Mouse (Mus musculus): Measurements from ENCODE around the gene Kiss1r. TPM values are rescaled to one million over a fixed set of nuclear protein-coding genes. Genes with fewer than 3 reads are reported as not detected.

Gene Kiss1r
- polyA plus RNA-seq, 1 experiment from 2014 or later = 2.1 TPM

DNA sequence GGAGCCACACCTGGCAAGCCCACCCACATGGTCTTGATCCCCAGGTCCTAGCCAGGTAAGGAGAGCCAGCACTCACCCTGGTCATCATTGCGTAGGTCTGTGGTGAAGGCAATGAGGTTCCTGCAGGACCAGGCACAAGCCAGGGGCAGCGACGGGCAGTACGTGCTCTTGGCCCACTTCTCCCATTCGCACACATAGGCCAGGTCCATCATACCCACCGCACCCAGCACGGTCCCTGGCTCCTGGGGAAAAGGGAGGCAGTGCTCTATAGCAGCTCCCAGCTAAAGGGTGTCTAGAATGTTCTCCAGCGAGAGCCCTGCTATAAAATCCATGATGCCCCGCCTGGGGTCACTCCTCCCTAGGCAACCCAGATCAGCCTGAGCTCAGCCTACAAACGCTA lies 9.4 kb upstream of the Kiss1r start:
- Histone ChIP-seq H3K36me3 (peaks cover 64% of the 10 kb centered on the region), H3K9ac (no peak overlapping the region), H3K4me1 (replicated peaks) (peaks cover 14% of the 10 kb centered on the region), H3K27me3 (0 out of 2 replicates have a peak, but pooled peaks cover 5% of the 10 kb centered on the region), H3K4me3 (no peak overlapping the region), H3K9me3 (no peaks in the 10 kb centered on the region), H3K4me2 (no peak overlapping the region), H3K27ac (no peak overlapping the region)
- 94% methylated on average over 10 of the region's 10 CpGs for WGBS
- ATAC-seq (ENCODE audit: low FRiP score) = no peak

GRCm38 (mm10) chr10:79908167-79909091 lies 8.3 kb upstream of the Kiss1r start, which contains the start of gene Med16:
Gene Med16 (minus strand): TSS chr10:79908923.
- Histone ChIP-seq H3K4me3 (peak within 1 kb of the TSS; percentile 63), H3K27me3 (no peaks in the 10 kb centered on the region), H3K9ac (peak within 1 kb of the TSS; percentile 85), H3K36me3 (peaks cover 61% of the 10 kb centered on the region), H3K4me1 (replicated peaks) (peaks cover 14% of the 10 kb centered on the region), H3K9me3 (no peaks in the 10 kb centered on the region), H3K4me2 (peak within 1 kb of the TSS; percentile 53), H3K27ac (peak within 1 kb of the TSS; percentile 98)
- WGBS = 2% methylated on average over 52 of the region's 52 CpGs
- ATAC-seq (ENCODE audit: low FRiP score) = peak; percentile 92

GRCm38 (mm10) chr10:79909092-79909922 lies 7.5 kb upstream of the Kiss1r start:
- H3K4me2 ChIP-seq = peak overlapping the region; percentile 53
- peak; percentile 50 for ATAC-seq (ENCODE audit: low FRiP score)
- WGBS = 25% methylated on average over 14 of the region's 14 CpGs

DNA sequence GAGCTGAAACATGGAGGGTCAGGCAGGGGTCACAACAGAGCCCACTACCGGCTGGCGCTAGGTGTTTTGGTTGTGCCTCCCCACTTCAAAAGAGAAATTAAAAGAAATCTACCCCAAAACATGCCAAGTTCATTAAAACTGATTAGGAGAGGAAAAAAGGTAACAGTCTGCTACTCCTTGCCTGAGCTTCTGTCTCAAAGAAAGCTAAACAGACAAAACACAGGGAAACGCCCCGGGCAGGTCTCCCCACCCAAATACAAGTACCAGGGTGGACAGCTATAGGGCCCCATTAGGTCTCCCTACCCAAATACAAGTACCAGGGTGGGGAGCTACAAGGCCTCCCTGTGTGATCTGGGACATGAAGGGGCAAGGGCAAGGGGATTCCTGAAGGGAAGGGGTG lies 6.2 kb upstream of the Kiss1r start, which contains the start of gene Gm26602:
Gene Gm26602 (plus strand): TSS at position 301 of the 400 bp plus-strand sequence.
- ATAC-seq (ENCODE audit: low FRiP score) = no peak

More at GRCm38 (mm10) chr10:79909092-79909922, 7.5 kb upstream of the Kiss1r start:
- Histone ChIP-seq H3K27ac (peak overlapping the region; percentile 98), H3K27me3 (no peaks in the 10 kb centered on the region), H3K36me3 (peaks cover 54% of the 10 kb centered on the region), H3K4me1 (replicated peaks) (peaks cover 20% of the 10 kb centered on the region), H3K9me3 (no peaks in the 10 kb centered on the region), H3K4me3 (peak overlapping the region; percentile 63), H3K9ac (peak overlapping the region; percentile 64)

GRCm38 (mm10) chr10:79912412-79912811 lies 4.4 kb upstream of the Kiss1r start:
- H3K4me1 ChIP-seq (replicated peaks) = peaks cover 44% of the 10 kb centered on the region
- H3K27me3 ChIP-seq = peaks cover 3% of the 10 kb centered on the region
- no peak overlapping the region for H3K4me3 ChIP-seq
- no peak overlapping the region for H3K9ac ChIP-seq
- no peak overlapping the region for H3K4me2 ChIP-seq
- no peak for ATAC-seq (ENCODE audit: low FRiP score)
- no peak overlapping the region for H3K27ac ChIP-seq
- 67% methylated on average over 20 of the region's 20 CpGs for WGBS
- peaks cover 29% of the 10 kb centered on the region for H3K36me3 ChIP-seq
- H3K9me3 ChIP-seq = no peaks in the 10 kb centered on the region

More for the DNA sequence above, 6.2 kb upstream of the Kiss1r start, which contains the start of gene Gm26602:
- peak within 1 kb of the TSS; percentile 22; the same call in 1 of the 2 replicates for H3K4me3 ChIP-seq
- peaks cover 43% of the 10 kb centered on the region for H3K36me3 ChIP-seq
- no peaks in the 10 kb centered on the region for H3K27me3 ChIP-seq
- no peaks in the 10 kb centered on the region for H3K9me3 ChIP-seq
- peak within 1 kb of the TSS; percentile 98 for H3K27ac ChIP-seq
- H3K4me2 ChIP-seq = 0 out of 2 replicates have a peak within 1 kb of the TSS, but pooled peaks have one; percentile 53
- peak within 1 kb of the TSS; percentile 64; the same call in 1 of the 2 replicates for H3K9ac ChIP-seq
- WGBS = 95% methylated on average over 4 of the region's 4 CpGs
- peaks cover 32% of the 10 kb centered on the region for H3K4me1 ChIP-seq (replicated peaks)

DNA sequence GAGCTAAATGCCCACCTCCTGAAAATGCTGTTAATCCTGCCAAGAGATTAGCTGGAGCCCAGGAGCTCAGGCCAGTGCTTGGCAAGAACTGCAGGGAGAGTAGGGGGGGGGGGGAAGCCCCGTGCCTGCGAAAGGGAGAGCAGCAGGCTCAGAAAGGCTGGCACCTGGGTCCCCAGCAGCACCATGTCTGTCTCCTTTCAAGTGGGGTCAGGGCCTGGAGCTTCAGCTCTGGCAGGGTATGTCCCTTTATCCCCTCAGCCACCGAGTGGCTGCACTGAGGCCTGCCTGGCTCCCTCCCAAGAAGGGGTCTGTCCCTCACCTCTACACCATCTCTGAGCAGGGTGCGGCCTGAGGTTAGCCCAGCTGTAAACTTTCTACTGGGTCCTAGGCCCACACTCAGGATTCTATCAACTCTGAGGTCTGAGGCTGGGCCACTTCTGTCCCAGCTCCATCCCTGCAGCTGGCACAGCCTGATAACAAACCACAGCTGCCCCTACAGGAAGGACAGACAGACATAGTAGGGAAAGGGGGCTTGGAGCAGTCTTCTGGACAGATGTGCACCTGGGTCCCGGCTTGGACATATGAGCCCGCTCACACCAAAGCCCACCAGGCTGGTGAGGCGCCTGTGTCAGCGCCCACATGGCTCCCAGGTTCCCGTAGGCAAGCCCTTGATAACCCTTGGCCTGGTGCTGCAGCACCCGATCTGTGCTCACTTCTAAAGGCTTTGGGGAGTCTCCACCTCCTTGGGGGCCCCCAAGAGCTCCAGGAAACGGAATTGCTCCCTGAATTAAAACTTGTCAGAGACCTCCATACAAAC lies 2.4 kb upstream of the Kiss1r start:
- 76% methylated on average over 11 of the region's 11 CpGs for WGBS
- Histone ChIP-seq H3K27ac (0 out of 2 replicates have a peak overlapping the region, but pooled peaks have one; percentile 18), H3K27me3 (peaks cover 22% of the 10 kb centered on the region), H3K4me3 (no peak overlapping the region), H3K4me2 (no peak overlapping the region), H3K4me1 (replicated peaks) (peaks cover 50% of the 10 kb centered on the region), H3K9ac (peak overlapping the region; percentile 53), H3K36me3 (peaks cover 29% of the 10 kb centered on the region), H3K9me3 (no peaks in the 10 kb centered on the region)
- no peak for ATAC-seq (ENCODE audit: low FRiP score)

- Histone ChIP-seq H3K36me3 (peaks cover 29% of the 10 kb centered on the region), H3K4me3 (0 out of 2 replicates have a peak overlapping the region, but pooled peaks have one; percentile 78), H3K9ac (peak overlapping the region; percentile 97), H3K4me1 (replicated peaks) (peaks cover 49% of the 10 kb centered on the region), H3K9me3 (no peaks in the 10 kb centered on the region), H3K27ac (no peak overlapping the region), H3K4me2 (peak overlapping the region; percentile 97), H3K27me3 (peaks cover 29% of the 10 kb centered on the region)
- ATAC-seq (ENCODE audit: low FRiP score) = no peak
- WGBS = 77% methylated on average over 7 of the region's 7 CpGs
Measured at GRCm38 (mm10) chr10:79914948-79915596, 1.7 kb upstream of the Kiss1r start.

- Histone ChIP-seq H3K4me1 (replicated peaks) (peaks cover 59% of the 10 kb centered on the region), H3K36me3 (peaks cover 22% of the 10 kb centered on the region), H3K9me3 (no peaks in the 10 kb centered on the region), H3K27ac (peak overlapping the region; percentile 86), H3K4me3 (peak overlapping the region; percentile 78), H3K9ac (peak overlapping the region; percentile 97), H3K27me3 (peaks cover 39% of the 10 kb centered on the region), H3K4me2 (peak overlapping the region; percentile 97)
- 5% methylated on average over 8 of the region's 8 CpGs for WGBS
- ATAC-seq (ENCODE audit: low FRiP score) = no peak
Measured at GRCm38 (mm10) chr10:79916081-79916480, 690 bp upstream of the Kiss1r start.

DNA sequence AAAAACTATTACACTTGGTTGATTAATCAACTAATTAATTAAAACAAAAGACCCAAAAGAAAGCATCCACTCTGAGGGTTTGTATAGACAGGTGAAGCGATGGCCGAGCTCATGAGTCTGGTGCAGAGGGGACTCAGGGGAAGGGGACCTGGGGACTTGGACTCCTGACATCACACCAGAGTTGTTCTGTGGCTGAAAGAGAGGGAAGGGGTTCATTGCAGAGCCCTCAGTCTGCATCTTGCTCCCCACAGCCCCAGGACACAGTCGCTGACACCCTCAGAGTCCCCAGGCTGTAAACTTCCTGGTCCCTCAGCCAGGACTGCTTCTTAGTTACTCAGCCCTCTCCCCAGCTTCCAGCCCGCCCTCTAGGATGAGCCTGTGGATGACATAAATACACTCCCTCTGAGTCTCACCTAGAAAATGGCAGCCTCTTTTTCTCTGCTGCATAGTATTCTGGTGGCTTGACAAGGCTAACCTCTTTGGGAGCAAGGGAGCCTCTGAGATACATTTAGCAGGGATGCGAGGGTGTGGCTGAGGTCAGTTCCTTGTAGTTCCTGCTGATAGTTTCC lies 845 bp downstream of the Kiss1r start:
- Histone ChIP-seq H3K4me2 (peak overlapping the region; percentile 97), H3K27me3 (peaks cover 55% of the 10 kb centered on the region), H3K9ac (peak overlapping the region; percentile 97), H3K4me1 (replicated peaks) (peaks cover 68% of the 10 kb centered on the region), H3K4me3 (peak overlapping the region; percentile 78), H3K9me3 (no peaks in the 10 kb centered on the region), H3K36me3 (peaks cover 6% of the 10 kb centered on the region), H3K27ac (no peak overlapping the region)
- 69% methylated on average over 5 of the region's 5 CpGs for WGBS
- ATAC-seq (ENCODE audit: low FRiP score) = no peak

DNA sequence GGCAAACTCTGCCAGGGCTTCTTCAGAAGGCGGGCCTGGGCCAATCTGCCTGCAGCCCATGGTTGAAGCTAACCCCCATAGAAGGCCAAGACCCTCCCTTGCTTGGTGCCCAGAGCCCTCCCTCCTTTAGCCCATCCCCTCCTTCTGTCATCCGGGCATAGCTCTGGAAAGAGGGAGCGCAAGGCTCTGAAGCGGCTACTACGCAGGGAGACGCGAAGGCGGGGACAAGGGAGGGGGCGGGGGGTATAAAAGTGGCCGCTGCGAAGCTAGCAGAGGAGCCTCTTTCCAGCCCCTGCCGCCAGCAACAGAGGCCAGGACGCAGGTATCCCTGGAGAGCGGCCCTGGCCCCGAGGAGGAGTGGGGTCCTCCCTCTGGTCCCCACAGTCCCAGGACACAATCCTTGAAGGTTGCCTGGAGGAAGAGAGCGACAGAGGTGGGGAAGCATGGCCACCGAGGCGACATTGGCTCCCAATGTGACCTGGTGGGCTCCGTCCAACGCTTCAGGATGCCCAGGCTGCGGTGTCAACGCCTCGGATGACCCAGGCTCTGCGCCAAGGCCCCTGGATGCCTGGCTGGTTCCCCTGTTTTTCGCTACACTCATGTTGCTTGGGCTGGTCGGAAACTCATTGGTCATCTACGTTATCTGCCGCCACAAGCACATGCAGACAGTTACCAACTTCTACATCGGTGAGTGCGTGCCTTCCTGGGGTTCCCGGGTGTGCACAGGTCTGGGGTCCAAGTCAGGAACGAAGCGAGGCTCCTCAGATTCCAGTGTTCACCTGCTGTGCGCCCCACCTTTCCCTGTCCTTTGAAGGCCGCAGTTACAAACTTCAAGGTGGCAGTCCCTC lies 1.7 kb downstream of the Kiss1r start:
- H3K9ac ChIP-seq = peak overlapping the region; percentile 43

More for the DNA sequence above, 1.7 kb downstream of the Kiss1r start:
- no peak for ATAC-seq (ENCODE audit: low FRiP score)
- H3K4me2 ChIP-seq = peak overlapping the region; percentile 20; the same call in 1 of the 2 replicates
- WGBS = 4% methylated on average over 35 of the region's 35 CpGs
- no peak overlapping the region for H3K27ac ChIP-seq
- peaks cover 63% of the 10 kb centered on the region for H3K27me3 ChIP-seq
- H3K36me3 ChIP-seq = 0 out of 2 replicates have a peak, but pooled peaks cover under 1% of the 10 kb centered on the region
- H3K9me3 ChIP-seq = no peaks in the 10 kb centered on the region
- H3K4me3 ChIP-seq = 0 out of 2 replicates have a peak overlapping the region, but pooled peaks have one; percentile 78
- peaks cover 68% of the 10 kb centered on the region for H3K4me1 ChIP-seq (replicated peaks)

Measured in hindbrain, embryonic 13.5 days (tissue).